Mouse (Mus musculus): ENCODE measurements around the gene Fam136a. TPM values are rescaled to one million over a fixed set of nuclear protein-coding genes. Genes with fewer than 3 reads are reported as not detected.

The Fam136a gene
- total RNA-seq, 2 experiments from 2014 or later: 11.9 to 15.1 TPM

Other genes with a start within 250 kb of the Fam136a start
- under 1 TPM; 0.13 to 0.22 TPM for gene Tgfa, start 170.4 kb upstream of the Fam136a start, total RNA-seq (2021)
- gene Snrpg, start 5.7 kb downstream of the Fam136a start, total RNA-seq (2021): 10 to 100 TPM; 23.0 to 26.7 TPM
- 10 to 100 TPM; 53.1 to 54.2 TPM for gene Pcyox1, start 31.5 kb downstream of the Fam136a start, total RNA-seq (2021)
- gene Tia1, start 38.6 kb downstream of the Fam136a start, total RNA-seq (2021): 10 to 100 TPM; 18.9 to 20.1 TPM
- gene Gm44790, start 61.0 kb downstream of the Fam136a start, total RNA-seq (2021): 1 to 10 TPM in 1 of 2 experiments, not detected in 1; 1.2 TPM
- 1 to 10 TPM; 6.1 to 7.8 TPM for gene C87436, start 72.7 kb downstream of the Fam136a start, total RNA-seq (2021)
- 100 to 1,000 TPM; 102 to 112 TPM for gene Pcbp1, start 160.7 kb downstream of the Fam136a start, total RNA-seq (2021)